Mouse (Mus musculus): ENCODE measurements around the gene Trim33.

Gene Trim33

DNA sequence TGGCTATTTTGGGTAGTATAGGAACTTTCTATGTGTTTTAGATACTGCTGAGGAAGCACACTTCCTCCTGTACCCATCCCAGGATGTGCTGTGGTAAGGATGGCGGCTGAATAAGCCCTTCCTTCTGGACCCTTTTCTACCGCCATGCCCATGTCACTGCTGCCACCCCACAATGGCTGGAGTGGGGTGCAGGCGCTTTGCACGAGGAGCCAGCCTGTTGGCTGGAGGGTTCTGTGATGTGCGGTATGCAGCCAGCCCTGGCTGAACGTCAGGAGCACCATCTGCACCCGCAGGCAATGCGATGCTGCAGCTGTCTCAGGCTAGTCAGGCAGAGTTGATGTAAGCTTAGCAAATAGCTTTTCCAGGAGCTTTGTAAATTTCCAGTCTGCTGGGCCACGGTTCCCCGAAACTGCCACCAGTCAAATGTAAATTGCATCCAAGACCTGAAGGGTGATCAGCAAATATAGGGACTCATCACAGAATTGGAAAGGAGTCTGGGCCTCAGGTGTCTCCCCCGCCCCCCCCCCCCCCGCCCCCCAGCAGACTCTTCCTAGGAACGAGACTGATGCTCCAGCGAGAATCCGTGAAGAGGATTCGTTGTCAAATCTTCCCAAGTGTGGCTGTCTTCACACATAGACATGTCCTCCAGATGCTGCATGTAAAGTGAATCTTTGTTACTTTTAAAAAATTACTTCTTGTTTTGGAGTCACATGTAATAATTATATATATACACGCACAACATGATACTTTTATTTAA is 122.4 kb downstream of the Trim33 start:
- DNase-seq = peak; percentile 58

DNA sequence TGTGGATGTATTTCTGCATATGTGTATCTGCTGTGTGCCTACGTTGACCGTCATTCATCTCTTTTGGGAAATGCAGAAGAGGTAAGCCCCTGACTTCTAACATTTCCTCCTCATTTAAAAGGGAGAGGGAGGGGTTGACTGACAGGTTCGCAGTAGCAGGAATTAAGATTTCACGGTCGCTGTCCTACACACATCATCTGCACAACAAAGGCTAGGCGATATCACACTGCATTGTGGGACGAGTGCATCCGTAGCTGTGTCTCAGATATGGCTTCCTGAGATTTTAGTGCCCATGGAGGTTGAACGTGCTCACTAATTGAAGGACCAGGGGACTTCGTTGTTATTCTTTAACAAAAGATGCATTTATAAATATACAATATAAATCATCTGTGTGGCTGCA is 123.1 kb downstream of the Trim33 start:
- DNase-seq = no peak

GRCm38 (mm10) chr3:103405135-103405534 is 126.0 kb downstream of the Trim33 start:
- no peak for DNase-seq

- no peak for DNase-seq
These were observed 127.0 kb downstream of the Trim33 start for GRCm38 (mm10) chr3:103405871-103406765.
